Mouse (Mus musculus) thymus, postnatal 10 days (tissue): ENCODE results near the gene Olfr461.
"Not testable (repeated sequence)": the region's sequence is repeated elsewhere in the genome, so short reads cannot be mapped to it uniquely, and the experiment has no call there.

Source experiments
- DNase-seq, 2 experiments: peaks; one replicate each; pipeline ENCODE4 v3.0.0; 2021; ENCODE audit warnings: low spot score in 2 of 2

Olfr461 gene

GRCm38 (mm10) chr6:40554950-40555349 lies at the start of gene Olfr461:
Gene Olfr461, minus strand, starts transcription at chr6:40555050.
- no peak for DNase-seq

GRCm38 (mm10) chr6:40598546-40598945 lies 43.7 kb upstream of the Olfr461 start:
- not testable (repeated sequence) for DNase-seq

GRCm38 (mm10) chr6:40594804-40595550 lies 40.1 kb upstream of the Olfr461 start:
- DNase-seq: no peak

GRCm38 (mm10) chr6:40588346-40588745 lies 33.5 kb upstream of the Olfr461 start:
- no peak for DNase-seq

GRCm38 (mm10) chr6:40585645-40586044 lies 30.8 kb upstream of the Olfr461 start, which contains the start of gene Clec5a:
Gene Clec5a, minus strand, starts transcription at chr6:40585821.
- DNase-seq: no peak

- no peak for DNase-seq
Observed at GRCm38 (mm10) chr6:40584336-40584735, 29.5 kb upstream of the Olfr461 start.

GRCm38 (mm10) chr6:40576305-40576704 lies 21.5 kb upstream of the Olfr461 start:
- no peak for DNase-seq

GRCm38 (mm10) chr6:40573618-40574017 lies 18.8 kb upstream of the Olfr461 start:
- no peak for DNase-seq

GRCm38 (mm10) chr6:40569187-40569586 lies 14.3 kb upstream of the Olfr461 start, which contains the start of gene Olfr460:
Gene Olfr460, plus strand, starts transcription at chr6:40569487.
- DNase-seq: no peak

GRCm38 (mm10) chr6:40544690-40545089 lies 10.2 kb downstream of the Olfr461 start:
- no peak for DNase-seq

- DNase-seq: no peak
Observed at GRCm38 (mm10) chr6:40519408-40519807, 35.4 kb downstream of the Olfr461 start, which contains the start of gene Prss37. Gene Prss37, minus strand, starts transcription at chr6:40519508.

GRCm38 (mm10) chr6:40493229-40493628 lies 61.6 kb downstream of the Olfr461 start, which contains the start of gene Tas2r108:
Gene Tas2r108, plus strand, starts transcription at chr6:40493529.
- DNase-seq: no peak
